Mouse (Mus musculus) megakaryocyte, embryonic 14.5 days (primary cell): ENCODE measurements around the gene Sectm1b.

Experiments used
- FLI1 ChIP-seq: IDR thresholded peaks from 2 replicates; pipeline ENCODE4 v1.6.1; 2012; ENCODE audit warnings: low read length, inconsistent platforms, mixed read lengths
- GATA1 ChIP-seq: IDR thresholded peaks from 3 replicates; pipeline ENCODE4 v1.6.1; 2012; ENCODE audit warnings: mixed read lengths, low read length, inconsistent platforms, borderline replicate concordance

DNA sequence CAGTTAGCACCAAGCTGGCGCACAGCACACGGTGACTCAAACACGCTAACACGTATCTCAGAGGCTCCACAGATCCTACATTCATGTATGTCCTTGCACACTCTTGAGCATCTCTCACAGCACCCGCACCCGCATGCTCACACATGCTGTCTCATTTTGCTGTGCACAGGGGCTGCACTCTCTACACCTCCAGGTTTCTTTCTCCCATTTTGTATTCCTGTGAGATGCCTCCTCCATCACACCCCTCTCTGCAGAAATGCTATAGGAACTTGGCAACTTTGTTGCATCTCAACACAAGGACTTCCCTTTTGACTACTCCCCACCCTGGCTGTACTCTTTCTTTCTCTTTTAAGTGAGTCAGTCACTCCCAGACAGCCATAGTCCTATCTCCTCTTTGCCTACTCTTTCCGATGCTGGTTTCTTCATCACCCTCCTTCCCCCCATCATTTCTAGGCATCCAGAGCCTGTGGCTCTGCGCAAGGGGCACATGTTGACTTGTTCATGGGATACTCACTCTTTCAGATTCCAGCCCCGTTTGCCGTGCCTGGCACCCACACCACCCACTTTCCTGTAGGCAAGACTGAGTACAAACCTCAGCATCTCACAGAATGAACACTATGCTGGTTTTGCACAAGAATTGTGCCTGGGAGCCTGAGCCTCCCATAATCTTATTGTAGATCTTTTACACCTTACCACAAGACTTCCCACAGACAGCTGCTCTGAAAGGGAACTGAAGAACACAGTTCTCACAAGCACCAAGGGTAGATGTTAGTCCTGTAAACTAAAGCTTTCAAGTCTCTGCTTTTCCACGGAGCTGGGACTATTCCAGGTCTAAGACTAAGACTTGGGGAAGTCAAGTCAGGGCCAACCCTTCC lies 24.8 kb downstream of the Sectm1b start:
- TF ChIP-seq FLI1 (no peak), GATA1 (no peak)
